Mouse (Mus musculus) small intestine, adult 2 months (tissue): ENCODE measurements around the gene Pip5k1c.

Experiments
- CTCF ChIP-seq: fragments of 200-500 bp; IDR thresholded peaks from 2 replicates; pipeline ENCODE4 v1.5.1; 2012; ENCODE audit warnings: low read depth, mild to moderate bottlenecking, control low read depth, inconsistent platforms, low read length, moderate library complexity, mixed read lengths; ENCODE audit not compliant: insufficient replicate concordance, insufficient read length; ENCODE audit errors: extremely low read depth
- POLR2A ChIP-seq: fragments of 200-500 bp; IDR thresholded peaks from 2 replicates; pipeline ENCODE4 v1.6.1; 2012; ENCODE audit warnings: low read depth, mild to moderate bottlenecking, control low read depth, inconsistent platforms, low read length, moderate library complexity

DNA sequence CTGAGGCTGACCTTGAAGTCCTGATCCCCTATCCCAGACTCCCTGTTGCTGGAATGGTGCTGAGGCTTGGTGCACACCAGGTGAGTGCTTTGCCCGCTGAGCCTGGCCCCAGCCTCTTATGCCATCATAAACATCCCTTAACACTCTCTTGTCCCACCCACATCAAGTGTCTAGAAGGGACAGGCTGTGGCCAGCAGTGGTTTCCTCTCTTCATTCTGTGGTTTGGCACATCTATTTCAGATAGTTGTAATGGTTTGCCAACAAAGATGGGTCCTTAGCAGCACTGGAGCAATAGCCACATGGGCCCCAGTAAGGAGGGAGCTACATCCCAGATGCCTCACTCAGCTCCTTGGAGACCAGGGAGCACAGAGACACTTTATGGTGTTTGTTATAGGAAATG is 37.9 kb upstream of the Pip5k1c start:
- TF ChIP-seq CTCF (no peak), POLR2A (no peak)
